Mouse (Mus musculus) limb, embryonic 11.5 days (tissue): ENCODE measurements around the gene Ankrd37. TPM values are rescaled to one million over a fixed set of nuclear protein-coding genes. Genes with fewer than 3 reads are reported as not detected.

Experiments used
- ATAC-seq: fragments of 200-750 bp; cut with Nextera tagmentation; 2 replicates; pipeline ENCODE4 v1.8.0; 2017; ENCODE audit warnings: low read depth; ENCODE audit not compliant: insufficient number of reproducible peaks, low FRiP score, low TSS enrichment
- DNase-seq: peaks from one replicate; pipeline ENCODE4 v3.0.0-alpha.2; 2015; ENCODE audit warnings: low spot score
- H3K27ac ChIP-seq: fragments of 300-500 bp; sonication (generic); replicated peaks from 2 replicates; pipeline ENCODE4 v1.5.1; 2014; ENCODE audit warnings: low read depth, mild to moderate bottlenecking, low read length
- H3K27me3 ChIP-seq: fragments of 300-500 bp; sonication (generic); 2 replicates; pipeline ENCODE4 v1.6.1; 2014; ENCODE audit warnings: mild to moderate bottlenecking, low read length, mixed read lengths; ENCODE audit not compliant: control insufficient read depth, insufficient read depth
- H3K36me3 ChIP-seq: fragments of 300-500 bp; sonication (generic); 2 replicates; pipeline ENCODE4 v1.6.1; 2014; ENCODE audit warnings: mild to moderate bottlenecking, low read length, moderate library complexity, mixed read lengths; ENCODE audit not compliant: control insufficient read depth, insufficient read depth
- H3K4me1 ChIP-seq: fragments of 300-500 bp; sonication (generic); 2 replicates; pipeline ENCODE4 v1.6.1; 2014; ENCODE audit warnings: low read length, mixed read lengths; ENCODE audit not compliant: control insufficient read depth, insufficient read depth
- H3K4me2 ChIP-seq: fragments of 300-500 bp; sonication (generic); 2 replicates; pipeline ENCODE4 v1.6.1; 2014; ENCODE audit warnings: low read depth, mild to moderate bottlenecking, moderate library complexity; ENCODE audit not compliant: severe bottlenecking
- H3K4me3 ChIP-seq: fragments of 300-500 bp; sonication (generic); 2 replicates; pipeline ENCODE4 v1.5.1; 2014; ENCODE audit warnings: low read depth, low read length
- H3K9ac ChIP-seq: fragments of 300-500 bp; sonication (generic); 2 replicates; pipeline ENCODE4 v1.6.1; 2014; ENCODE audit warnings: mild to moderate bottlenecking, low read length
- H3K9me3 ChIP-seq: fragments of 300-500 bp; sonication (generic); 2 replicates; pipeline ENCODE4 v1.6.1; 2016; ENCODE audit warnings: low read length; ENCODE audit not compliant: control insufficient read depth
- WGBS: fragments of 180-500 bp; shearing (Covaris S2); extraction: QIAGEN DNeasy Blood & Tissue Kit; methylation state at CpG from one replicate; pipeline ENCODE4 v1.1.7; 2014; 5-methylcytosine and 5-hydroxymethylcytosine counted together
- polyA plus RNA-seq: library from polyadenylated mRNA; unstranded; fragments of >200 nt; fragmentation: Nextera tagmentation; extraction: Ambion mirVana; gene quantifications from 2 replicates; pipeline ENCODE4 v1.2.1, GENCODE M21; 2014

Gene Ankrd37
- polyA plus RNA-seq, 1 experiment from 2014 or later: 15.0 TPM

GRCm38 (mm10) chr8:46010306-46010705 is 4.8 kb upstream of the Ankrd37 start:
- H3K27me3 ChIP-seq: no peaks in the 10 kb centered on the region

GRCm38 (mm10) chr8:46007050-46007672 is 1.7 kb upstream of the Ankrd37 start:
- ATAC-seq (no peak), DNase-seq (no peak)
- H3K27ac ChIP-seq: no peak overlapping the region
- no peak overlapping the region for H3K4me2 ChIP-seq
- WGBS: 46% methylated on average over 3 of the region's 3 CpGs
- no peaks in the 10 kb centered on the region for H3K27me3 ChIP-seq
- H3K9ac ChIP-seq: no peak overlapping the region
- H3K4me1 ChIP-seq: peaks cover 11% of the 10 kb centered on the region
- no peaks in the 10 kb centered on the region for H3K9me3 ChIP-seq
- no peaks in the 10 kb centered on the region for H3K36me3 ChIP-seq
- no peak overlapping the region for H3K4me3 ChIP-seq

More at GRCm38 (mm10) chr8:46010306-46010705, 4.8 kb upstream of the Ankrd37 start:
- 49% methylated on average over 2 of the region's 2 CpGs for WGBS
- Histone ChIP-seq H3K36me3 (no peaks in the 10 kb centered on the region), H3K9me3 (no peaks in the 10 kb centered on the region), H3K4me1 (peaks cover 11% of the 10 kb centered on the region), H3K9ac (no peak overlapping the region), H3K4me3 (peak overlapping the region; percentile 8; the same call in 1 of the 2 replicates), H3K4me2 (peak overlapping the region; percentile 7), H3K27ac (no peak overlapping the region)
- no peak for DNase-seq
- ATAC-seq: no peak

GRCm38 (mm10) chr8:45999784-46000705 is 5.5 kb downstream of the Ankrd37 start:
- WGBS: 7% methylated on average over 55 of the region's 55 CpGs
- peaks cover 9% of the 10 kb centered on the region; the same call in 1 of the 2 replicates for H3K4me1 ChIP-seq
- no peaks in the 10 kb centered on the region; the same call in 1 of the 2 replicates for H3K36me3 ChIP-seq
- H3K9ac ChIP-seq: peak overlapping the region; percentile 83
- peak overlapping the region; percentile 92 for H3K27ac ChIP-seq
- peak; percentile 98 for DNase-seq
- no peaks in the 10 kb centered on the region for H3K27me3 ChIP-seq
- peak overlapping the region; percentile 84 for H3K4me2 ChIP-seq
- no peaks in the 10 kb centered on the region for H3K9me3 ChIP-seq
- H3K4me3 ChIP-seq: peak overlapping the region; percentile 43
- peak; percentile 99 for ATAC-seq

DNA sequence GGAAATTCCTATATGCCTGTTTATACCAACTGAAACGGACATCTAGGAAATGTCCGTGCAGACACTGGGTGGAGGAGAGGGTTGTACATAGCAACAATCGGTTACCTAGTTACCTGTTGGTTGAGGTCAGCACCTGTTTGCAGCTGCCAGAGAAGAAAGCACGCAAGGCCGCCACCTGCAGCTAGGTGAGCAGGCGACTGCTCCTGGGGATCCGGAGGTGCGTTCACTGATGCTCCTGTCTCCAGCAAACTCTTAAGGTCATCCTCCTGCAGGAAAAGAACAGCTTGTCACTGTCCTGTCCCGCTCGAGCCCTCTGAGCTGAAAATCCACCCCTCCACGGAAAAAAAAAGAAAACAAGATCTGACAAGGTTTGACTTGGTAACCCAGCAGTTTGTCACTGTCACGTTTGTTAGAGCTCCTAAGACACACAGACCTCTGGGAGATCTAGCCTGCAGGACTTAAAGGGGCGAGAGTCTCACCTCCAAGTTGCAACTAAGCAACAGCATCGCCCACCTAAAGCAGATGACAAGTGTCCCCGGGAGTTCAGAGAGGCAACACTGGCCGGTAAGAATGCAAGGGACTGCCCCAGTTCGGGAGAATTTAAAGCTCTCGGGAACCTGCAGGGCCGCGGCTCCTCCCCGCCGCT is 6.2 kb downstream of the Ankrd37 start, which contains the start of gene Lrp2bp:
Gene Lrp2bp (plus strand): TSS at position 166 of the 646 bp plus-strand sequence.
- DNase-seq: peak; percentile 44
- H3K9ac ChIP-seq: peak within 1 kb of the TSS; percentile 83
- no peaks in the 10 kb centered on the region; the same call in 1 of the 2 replicates for H3K36me3 ChIP-seq
- H3K4me1 ChIP-seq: peaks cover 9% of the 10 kb centered on the region; the same call in 1 of the 2 replicates
- H3K4me2 ChIP-seq: peak within 1 kb of the TSS; percentile 84
- 3% methylated on average over 22 of the region's 22 CpGs for WGBS
- no peaks in the 10 kb centered on the region for H3K9me3 ChIP-seq
- peak within 1 kb of the TSS; percentile 92 for H3K27ac ChIP-seq
- ATAC-seq: 0 out of 2 replicates have a peak, but pooled peaks have one; percentile 7
- peak within 1 kb of the TSS; percentile 43 for H3K4me3 ChIP-seq
- H3K27me3 ChIP-seq: no peaks in the 10 kb centered on the region

DNA sequence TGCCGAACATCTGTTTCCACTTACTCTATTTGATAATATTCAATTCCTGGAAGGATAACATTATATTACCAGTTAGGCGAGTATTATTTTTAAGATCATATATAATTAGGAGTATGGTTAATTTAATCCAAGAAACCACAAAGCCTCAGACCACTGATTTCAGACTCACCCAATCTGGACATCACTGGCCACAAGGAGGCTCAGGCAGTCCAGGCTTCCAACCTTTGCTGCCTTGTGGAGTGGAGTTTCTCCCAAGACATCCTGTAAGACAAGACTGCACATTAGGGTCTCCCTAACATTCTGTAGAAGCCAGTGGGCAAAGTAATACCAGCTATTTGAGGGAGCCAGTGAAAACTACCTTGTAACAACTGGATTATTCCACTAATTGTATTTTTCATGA is 7.3 kb downstream of the Ankrd37 start:
- Histone ChIP-seq H3K4me2 (no peak overlapping the region), H3K27ac (no peak overlapping the region), H3K4me3 (no peak overlapping the region), H3K27me3 (no peaks in the 10 kb centered on the region), H3K9me3 (no peaks in the 10 kb centered on the region), H3K4me1 (peaks cover 9% of the 10 kb centered on the region; the same call in 1 of the 2 replicates), H3K9ac (no peak overlapping the region), H3K36me3 (no peaks in the 10 kb centered on the region; the same call in 1 of the 2 replicates)
- DNase-seq: no peak
- no peak for ATAC-seq
- WGBS: 90% methylated on average over 2 of the region's 2 CpGs

- DNase-seq: no peak
- H3K4me1 ChIP-seq: peaks cover 8% of the 10 kb centered on the region; the same call in 1 of the 2 replicates
- no peak overlapping the region for H3K4me3 ChIP-seq
- no peak overlapping the region for H3K4me2 ChIP-seq
- H3K9ac ChIP-seq: no peak overlapping the region
- H3K9me3 ChIP-seq: no peaks in the 10 kb centered on the region
- no peak for ATAC-seq
- H3K36me3 ChIP-seq: no peaks in the 10 kb centered on the region; the same call in 1 of the 2 replicates
- WGBS: 85% methylated on average over 3 of the region's 3 CpGs
- H3K27ac ChIP-seq: no peak overlapping the region
- no peaks in the 10 kb centered on the region for H3K27me3 ChIP-seq
These were observed 9.9 kb downstream of the Ankrd37 start for GRCm38 (mm10) chr8:45995576-45995975.

GRCm38 (mm10) chr8:45994111-45994510 is 11.4 kb downstream of the Ankrd37 start:
- Histone ChIP-seq H3K4me1 (peaks cover 2% of the 10 kb centered on the region; the same call in 1 of the 2 replicates), H3K4me3 (no peak overlapping the region), H3K9me3 (no peaks in the 10 kb centered on the region), H3K36me3 (no peaks in the 10 kb centered on the region; the same call in 1 of the 2 replicates), H3K27me3 (no peaks in the 10 kb centered on the region), H3K27ac (no peak overlapping the region), H3K4me2 (no peak overlapping the region), H3K9ac (no peak overlapping the region)
- no peak for DNase-seq
- no peak for ATAC-seq
- 98% methylated on average over 2 of the region's 2 CpGs for WGBS
